Mouse (Mus musculus): Measurements from ENCODE around the gene Pgbd5. TPM values are rescaled to one million over a fixed set of nuclear protein-coding genes. Genes with fewer than 3 reads are reported as not detected.

Pgbd5 gene
- polyA plus RNA-seq, 1 experiment, result 20.0 TPM

- Histone ChIP-seq H3K27ac (ENCODE audit: control insufficient read depth, insufficient read depth, low read depth, low read length) (no peak overlapping the region), H3K27me3 (ENCODE audit: control insufficient read depth, insufficient read depth, low read length) (no peaks in the 10 kb centered on the region), H3K36me3 (ENCODE audit: control insufficient read depth, insufficient read depth, low read length) (no peaks in the 10 kb centered on the region), H3K4me1 (ENCODE audit: control insufficient read depth, insufficient read depth, low read length) (peaks cover 3% of the 10 kb centered on the region; the same call in 1 of the 2 replicates), H3K4me3 (ENCODE audit: control insufficient read depth, low read depth, low read length) (no peak overlapping the region)
- TF ChIP-seq CTCF (IDR thresholded peaks at IDR 0.05; ENCODE audit: control insufficient read depth, insufficient read depth, insufficient replicate concordance, low read depth, low read length) (no peak), POLR2A (IDR thresholded peaks at IDR 0.05; ENCODE audit: control insufficient read depth, low read depth, low read length) (no peak)
These were observed 23.7 kb downstream of the Pgbd5 start for GRCm38 (mm10) chr8:124415789-124416188.

- H3K27me3 ChIP-seq (ENCODE audit: control insufficient read depth, insufficient read depth, low read length), result no peaks in the 10 kb centered on the region
- no peaks in the 10 kb centered on the region for H3K36me3 ChIP-seq (ENCODE audit: control insufficient read depth, insufficient read depth, low read length)
- no peak for TF ChIP-seq POLR2A (IDR thresholded peaks at IDR 0.05; ENCODE audit: control insufficient read depth, low read depth, low read length)
- no peak for TF ChIP-seq CTCF (IDR thresholded peaks at IDR 0.05; ENCODE audit: control insufficient read depth, insufficient read depth, insufficient replicate concordance, low read depth, low read length)
- no peak overlapping the region for H3K27ac ChIP-seq (ENCODE audit: control insufficient read depth, insufficient read depth, low read depth, low read length)
- peaks cover 3% of the 10 kb centered on the region; the same call in 1 of the 2 replicates for H3K4me1 ChIP-seq (ENCODE audit: control insufficient read depth, insufficient read depth, low read length)
- H3K4me3 ChIP-seq (ENCODE audit: control insufficient read depth, low read depth, low read length), result no peak overlapping the region
These were observed 24.5 kb downstream of the Pgbd5 start for GRCm38 (mm10) chr8:124415002-124415401.

- peaks cover 3% of the 10 kb centered on the region; the same call in 1 of the 2 replicates for H3K4me1 ChIP-seq (ENCODE audit: control insufficient read depth, insufficient read depth, low read length)
- TF ChIP-seq CTCF (IDR thresholded peaks at IDR 0.05; ENCODE audit: control insufficient read depth, insufficient read depth, insufficient replicate concordance, low read depth, low read length), result no peak
- no peak for TF ChIP-seq POLR2A (IDR thresholded peaks at IDR 0.05; ENCODE audit: control insufficient read depth, low read depth, low read length)
- H3K27me3 ChIP-seq (ENCODE audit: control insufficient read depth, insufficient read depth, low read length), result no peaks in the 10 kb centered on the region
- no peak overlapping the region for H3K4me3 ChIP-seq (ENCODE audit: control insufficient read depth, low read depth, low read length)
- H3K27ac ChIP-seq (ENCODE audit: control insufficient read depth, insufficient read depth, low read depth, low read length), result no peak overlapping the region
- no peaks in the 10 kb centered on the region for H3K36me3 ChIP-seq (ENCODE audit: control insufficient read depth, insufficient read depth, low read length)
These were observed 26.1 kb downstream of the Pgbd5 start for GRCm38 (mm10) chr8:124413244-124413965.

DNA sequence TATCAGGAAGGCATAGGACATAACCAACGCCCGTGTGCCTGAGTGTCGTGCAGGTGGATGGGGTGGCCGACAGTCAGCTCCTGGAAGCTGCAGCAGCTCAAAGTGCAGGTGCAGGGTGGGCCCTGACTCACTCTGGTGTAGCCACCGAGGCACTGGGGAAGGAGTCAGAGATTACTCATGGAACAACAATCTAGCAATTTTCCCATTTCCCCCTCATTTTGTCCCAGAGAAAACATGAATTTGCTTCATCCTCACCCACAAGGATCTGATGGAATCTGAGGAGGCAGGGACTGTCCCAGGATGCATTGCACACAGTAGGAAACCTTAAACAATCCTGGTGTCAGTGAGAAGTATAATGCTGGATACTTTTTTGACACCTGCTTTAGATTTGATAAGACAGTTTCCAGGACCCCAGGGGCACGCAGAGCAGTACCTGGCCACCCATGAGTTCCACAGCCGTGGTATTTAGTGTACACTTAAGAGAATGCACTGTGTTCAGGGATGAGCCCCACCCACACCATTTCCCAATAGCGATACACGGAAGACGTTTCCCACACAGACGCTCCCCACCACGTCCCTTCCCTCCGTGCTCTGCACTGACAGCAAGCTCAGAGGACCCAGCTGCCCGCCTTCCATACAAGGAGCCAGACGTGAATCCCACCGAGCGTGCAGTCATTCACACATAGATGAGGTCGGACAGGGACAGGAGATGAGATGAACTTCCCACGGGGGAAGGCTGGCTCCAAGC lies 26.8 kb downstream of the Pgbd5 start:
- H3K36me3 ChIP-seq (ENCODE audit: control insufficient read depth, insufficient read depth, low read length), result no peaks in the 10 kb centered on the region

DNA sequence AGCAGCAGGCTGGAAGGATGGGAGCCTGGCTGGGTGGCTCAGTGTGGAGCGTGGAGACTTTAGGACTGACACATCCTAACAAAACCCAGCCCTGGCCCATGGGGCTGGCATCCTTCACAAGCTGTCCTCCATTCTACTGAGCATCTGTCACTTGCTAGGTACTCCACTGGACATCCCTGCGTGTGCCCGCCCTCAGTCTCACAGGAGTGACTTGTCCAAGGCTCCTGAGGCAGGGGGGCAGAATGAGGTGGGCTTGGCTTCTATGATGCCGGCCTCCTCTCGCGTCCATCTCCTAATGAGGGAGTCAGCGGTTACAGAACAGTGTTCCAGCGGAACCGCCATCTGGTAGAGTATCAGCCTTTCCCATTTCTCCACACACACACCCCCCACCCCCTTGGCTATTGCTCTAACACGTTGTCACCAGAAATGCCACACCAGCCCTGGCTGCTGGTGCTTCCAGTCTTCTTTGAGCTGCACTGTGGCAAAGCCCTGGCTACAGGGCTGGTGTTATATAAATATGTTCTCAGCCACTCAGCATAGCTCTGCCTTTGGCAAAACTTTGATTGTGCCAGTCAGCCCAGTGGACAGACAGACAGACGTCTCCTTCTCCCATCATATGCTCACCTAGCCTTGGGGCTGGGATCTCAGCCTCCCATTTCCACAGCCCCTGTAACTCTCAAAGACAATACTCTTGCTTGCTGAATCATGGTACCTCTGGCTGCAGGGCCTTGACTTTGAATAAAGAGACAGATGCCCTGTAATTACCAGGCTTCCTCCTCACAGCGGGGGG lies 34.8 kb downstream of the Pgbd5 start:
- Histone ChIP-seq H3K36me3 (ENCODE audit: control insufficient read depth, insufficient read depth, low read length) (no peaks in the 10 kb centered on the region), H3K27me3 (ENCODE audit: control insufficient read depth, insufficient read depth, low read length) (no peaks in the 10 kb centered on the region), H3K4me1 (ENCODE audit: control insufficient read depth, insufficient read depth, low read length) (no peaks in the 10 kb centered on the region), H3K4me3 (ENCODE audit: control insufficient read depth, low read depth, low read length) (no peak overlapping the region), H3K27ac (ENCODE audit: control insufficient read depth, insufficient read depth, low read depth, low read length) (no peak overlapping the region)
- TF ChIP-seq CTCF (IDR thresholded peaks at IDR 0.05; ENCODE audit: control insufficient read depth, insufficient read depth, insufficient replicate concordance, low read depth, low read length) (no peak), POLR2A (IDR thresholded peaks at IDR 0.05; ENCODE audit: control insufficient read depth, low read depth, low read length) (no peak)

More for the DNA sequence above, 26.8 kb downstream of the Pgbd5 start:
- Histone ChIP-seq H3K27me3 (ENCODE audit: control insufficient read depth, insufficient read depth, low read length) (no peaks in the 10 kb centered on the region), H3K4me1 (ENCODE audit: control insufficient read depth, insufficient read depth, low read length) (peaks cover 3% of the 10 kb centered on the region; the same call in 1 of the 2 replicates), H3K27ac (ENCODE audit: control insufficient read depth, insufficient read depth, low read depth, low read length) (no peak overlapping the region), H3K4me3 (ENCODE audit: control insufficient read depth, low read depth, low read length) (no peak overlapping the region)
- TF ChIP-seq CTCF (IDR thresholded peaks at IDR 0.05; ENCODE audit: control insufficient read depth, insufficient read depth, insufficient replicate concordance, low read depth, low read length), result no peak
- TF ChIP-seq POLR2A (IDR thresholded peaks at IDR 0.05; ENCODE audit: control insufficient read depth, low read depth, low read length), result no peak

DNA sequence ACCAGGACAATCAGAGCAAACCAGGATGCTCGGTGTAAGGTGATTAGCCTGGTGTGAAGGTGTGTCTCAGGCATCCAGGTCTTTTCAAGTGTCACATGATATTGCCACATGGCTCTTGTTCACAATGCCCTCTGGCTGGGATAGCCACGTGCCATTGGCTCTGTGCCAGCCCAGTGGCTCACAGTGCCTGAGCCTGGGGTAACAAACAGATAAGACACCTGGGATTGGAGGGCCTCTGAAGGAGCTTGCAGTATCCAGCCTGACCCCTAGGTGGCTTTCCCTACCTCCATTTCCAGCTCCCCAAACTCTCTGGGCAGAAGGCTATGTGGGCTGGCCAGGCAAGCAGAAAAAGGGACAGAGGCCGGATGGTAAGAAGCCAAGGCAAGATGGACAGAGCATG lies 35.6 kb downstream of the Pgbd5 start:
- no peaks in the 10 kb centered on the region for H3K27me3 ChIP-seq (ENCODE audit: control insufficient read depth, insufficient read depth, low read length)
- H3K27ac ChIP-seq (ENCODE audit: control insufficient read depth, insufficient read depth, low read depth, low read length), result no peak overlapping the region
- no peak for TF ChIP-seq CTCF (IDR thresholded peaks at IDR 0.05; ENCODE audit: control insufficient read depth, insufficient read depth, insufficient replicate concordance, low read depth, low read length)
- TF ChIP-seq POLR2A (IDR thresholded peaks at IDR 0.05; ENCODE audit: control insufficient read depth, low read depth, low read length), result no peak
- no peaks in the 10 kb centered on the region for H3K36me3 ChIP-seq (ENCODE audit: control insufficient read depth, insufficient read depth, low read length)
- H3K4me1 ChIP-seq (ENCODE audit: control insufficient read depth, insufficient read depth, low read length), result no peaks in the 10 kb centered on the region; the same call in 1 of the 2 replicates
- no peak overlapping the region for H3K4me3 ChIP-seq (ENCODE audit: control insufficient read depth, low read depth, low read length)
